Mouse (Mus musculus): ENCODE results near the gene Traf2. TPM values are rescaled to one million over a fixed set of nuclear protein-coding genes. Genes with fewer than 3 reads are reported as not detected.

Gene Traf2
- polyA plus RNA-seq, 1 experiment = 8.1 TPM

DNA sequence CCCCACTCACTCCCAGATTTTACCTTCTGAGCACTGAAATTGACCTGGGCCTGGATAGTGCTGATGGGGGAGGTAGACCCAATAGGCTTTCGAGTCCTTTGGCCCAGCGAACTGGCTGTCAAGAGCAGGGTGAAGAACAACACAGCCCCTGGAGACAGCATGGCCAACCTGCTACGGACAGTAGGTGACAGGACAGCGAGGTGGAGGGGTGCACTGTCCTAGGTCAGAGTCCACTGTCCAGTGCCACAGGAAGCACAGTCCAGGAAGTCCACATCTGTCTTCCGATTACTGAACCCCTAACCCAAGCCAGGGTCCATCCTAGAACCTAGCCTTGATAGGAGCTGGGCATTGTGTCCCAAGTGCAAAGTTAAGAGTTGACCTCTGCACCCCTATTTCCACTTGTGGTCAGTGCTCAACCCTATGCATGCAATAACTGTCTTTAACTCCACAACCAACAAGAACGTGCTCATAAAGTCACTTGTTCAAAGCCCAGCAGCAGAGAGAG is 46.6 kb downstream of the Traf2 start:
- no peak for DNase-seq (ENCODE audit: extremely low spot score in 1 of 2, low spot score in 1 of 2)

DNA sequence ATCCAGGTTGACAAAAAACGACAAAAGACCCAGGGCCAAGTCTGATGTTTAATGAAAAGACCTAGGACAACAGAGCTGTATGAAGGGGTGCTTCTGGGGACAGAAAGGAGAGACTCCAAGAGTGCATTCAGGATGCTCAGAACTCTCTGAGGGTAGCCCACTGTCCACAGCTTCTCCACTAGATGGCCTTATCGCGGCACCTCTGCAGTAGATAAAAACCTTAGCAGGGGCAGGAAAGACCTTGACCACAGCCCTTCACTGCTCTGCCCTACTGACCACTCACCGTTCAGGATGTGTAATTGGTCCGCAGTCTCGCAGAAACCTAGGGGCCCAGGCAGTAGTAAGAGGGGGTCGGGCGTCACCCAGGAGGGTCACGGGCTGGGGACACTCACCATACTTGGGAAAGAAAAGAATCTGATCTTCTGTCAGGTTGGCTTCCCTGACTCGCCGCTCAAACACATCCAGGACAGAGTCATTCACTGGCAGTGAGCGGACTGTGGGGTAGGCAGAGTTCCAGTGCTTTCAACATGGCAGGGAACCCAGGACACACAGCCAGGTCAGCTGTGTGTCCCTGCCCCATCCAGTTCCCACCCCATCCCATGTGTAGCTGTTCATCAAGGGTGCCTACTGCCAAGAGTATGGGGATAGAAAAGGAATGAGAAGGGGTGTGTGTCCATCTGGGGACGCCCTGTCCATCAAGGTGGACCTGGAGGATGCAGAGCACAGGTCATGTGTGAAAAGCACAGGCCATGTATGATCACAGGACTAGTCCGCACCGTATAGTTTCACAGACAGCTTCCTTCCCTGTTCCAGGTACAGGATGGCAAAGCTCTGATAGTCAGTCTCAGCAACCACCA is 47.9 kb downstream of the Traf2 start:
- DNase-seq (ENCODE audit: extremely low spot score in 1 of 2, low spot score in 1 of 2) = no peak

DNA sequence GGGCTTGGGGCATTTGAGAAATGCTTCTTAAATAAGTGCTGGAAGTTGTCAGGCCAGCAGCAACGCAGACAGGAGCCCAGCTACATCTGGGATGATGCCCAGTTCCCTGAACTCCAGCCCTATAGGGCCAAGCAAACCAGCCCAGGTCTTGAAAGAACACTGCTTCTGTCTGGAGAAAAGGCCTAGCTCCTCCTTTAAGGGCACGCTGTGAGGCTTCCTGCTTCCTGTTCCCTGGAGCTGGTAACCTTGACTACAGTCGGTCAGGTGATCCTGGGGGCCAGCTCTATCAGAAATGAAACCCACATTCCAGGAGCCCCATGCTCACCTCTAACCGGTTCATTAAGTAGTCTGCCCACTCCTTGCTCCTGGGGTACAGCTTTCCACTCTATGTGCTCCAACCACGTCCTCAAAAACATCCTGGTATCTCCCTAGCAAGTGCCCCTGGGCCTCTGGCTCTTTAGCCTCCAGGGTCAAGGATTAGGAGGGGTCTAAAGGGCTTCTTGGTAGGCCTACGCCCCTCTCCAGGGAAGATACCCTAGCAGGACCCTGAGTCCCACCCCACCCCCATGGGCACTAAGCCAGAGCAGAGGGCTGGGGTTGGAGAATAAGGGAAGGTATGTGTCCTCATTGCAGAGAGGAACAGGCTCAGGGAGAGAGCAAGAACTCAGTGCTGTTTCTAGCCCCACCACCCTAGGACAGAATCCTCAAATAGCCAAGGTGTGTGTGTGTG is 48.7 kb downstream of the Traf2 start:
- no peak for DNase-seq (ENCODE audit: extremely low spot score in 1 of 2, low spot score in 1 of 2)

DNA sequence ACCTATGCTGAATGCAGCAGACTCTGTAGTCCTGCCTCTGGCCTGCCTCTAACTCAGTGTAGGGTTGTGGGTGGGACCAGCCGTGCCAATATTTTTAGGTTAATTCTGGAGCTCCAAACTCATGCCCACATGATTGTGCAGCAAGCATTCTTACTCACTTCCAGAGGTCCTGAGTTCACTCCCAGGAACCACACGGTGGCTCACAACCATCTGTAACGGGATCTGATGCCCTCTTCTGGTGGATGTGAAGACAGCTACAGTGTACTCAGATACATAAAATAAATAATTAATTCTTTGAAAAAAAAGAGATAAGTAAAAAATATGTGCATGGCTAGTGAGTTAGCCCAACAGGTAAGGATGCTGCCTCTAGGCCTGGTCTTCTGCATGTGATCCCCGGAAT is 50.3 kb downstream of the Traf2 start:
- DNase-seq (ENCODE audit: extremely low spot score in 1 of 2, low spot score in 1 of 2) = peak in 1 of 2 experiments; percentile 53

DNA sequence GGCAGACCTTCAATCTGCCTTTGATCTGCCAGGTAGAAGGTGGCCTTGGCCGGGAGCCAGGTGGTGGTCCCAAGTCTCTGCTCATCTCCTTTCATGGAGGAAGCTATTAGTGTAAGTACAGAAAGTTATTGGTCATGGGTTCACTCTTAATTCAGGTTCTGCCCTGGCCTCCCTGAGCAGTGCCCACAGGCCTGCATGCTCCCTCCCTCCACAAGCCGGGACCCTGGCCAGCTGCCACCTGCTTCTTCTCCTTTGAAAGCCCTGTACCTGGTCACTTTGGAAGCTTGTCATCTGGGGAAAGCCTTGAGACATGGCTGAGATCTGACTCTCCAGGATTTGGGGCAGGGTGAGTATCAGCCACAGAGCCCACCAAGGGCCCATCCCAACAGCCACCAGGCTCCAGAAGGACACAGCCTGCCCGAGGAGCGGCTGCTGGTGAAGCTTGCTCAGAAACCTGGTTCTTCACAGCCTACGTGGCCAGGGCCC is 53.2 kb downstream of the Traf2 start, which contains the start of gene Lcn12:
Gene Lcn12, minus strand, starts transcription at position 436 of the 486 bp plus-strand sequence.
- DNase-seq (ENCODE audit: extremely low spot score in 1 of 2, low spot score in 1 of 2) = no peak

DNA sequence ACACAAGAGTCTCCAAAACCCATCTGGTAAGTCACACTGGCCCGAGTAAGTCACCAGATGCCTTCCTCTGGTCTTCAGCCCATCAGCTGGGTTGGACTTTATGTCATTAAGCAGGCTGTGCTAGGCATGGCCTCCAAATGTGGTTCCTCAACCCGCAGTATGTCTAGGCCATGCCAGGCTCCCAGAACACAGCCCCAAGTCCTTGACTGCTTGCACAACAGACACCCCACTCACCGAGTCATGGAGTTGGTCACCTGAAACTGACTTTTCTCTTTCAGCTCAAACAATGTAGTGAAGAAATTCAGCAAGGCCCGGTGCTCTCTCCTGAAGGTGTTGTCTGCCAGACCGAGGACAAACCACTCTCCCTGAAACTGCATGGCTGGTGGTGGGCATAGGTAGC is 53.8 kb downstream of the Traf2 start:
- no peak for DNase-seq (ENCODE audit: extremely low spot score in 1 of 2, low spot score in 1 of 2)

DNA sequence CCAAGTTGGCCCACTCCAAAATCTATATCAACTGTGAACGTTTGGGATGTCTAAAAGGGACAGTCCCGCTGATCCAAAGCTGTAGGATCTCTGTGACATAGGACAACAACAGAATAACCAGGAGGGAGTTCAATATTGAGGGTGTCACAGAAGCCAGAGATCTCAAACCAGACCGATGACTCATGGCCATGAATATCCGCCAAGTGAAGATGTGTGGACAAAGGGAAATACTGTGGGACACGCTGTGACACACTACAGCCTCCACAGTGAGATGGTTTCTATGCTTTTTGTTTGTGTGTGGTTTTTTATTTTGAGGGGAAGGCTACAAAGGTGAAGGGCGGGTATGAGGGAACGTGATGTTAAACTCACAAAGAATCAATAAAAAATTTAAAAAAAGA is 58.1 kb downstream of the Traf2 start:
- DNase-seq (ENCODE audit: extremely low spot score in 1 of 2, low spot score in 1 of 2) = no peak

DNA sequence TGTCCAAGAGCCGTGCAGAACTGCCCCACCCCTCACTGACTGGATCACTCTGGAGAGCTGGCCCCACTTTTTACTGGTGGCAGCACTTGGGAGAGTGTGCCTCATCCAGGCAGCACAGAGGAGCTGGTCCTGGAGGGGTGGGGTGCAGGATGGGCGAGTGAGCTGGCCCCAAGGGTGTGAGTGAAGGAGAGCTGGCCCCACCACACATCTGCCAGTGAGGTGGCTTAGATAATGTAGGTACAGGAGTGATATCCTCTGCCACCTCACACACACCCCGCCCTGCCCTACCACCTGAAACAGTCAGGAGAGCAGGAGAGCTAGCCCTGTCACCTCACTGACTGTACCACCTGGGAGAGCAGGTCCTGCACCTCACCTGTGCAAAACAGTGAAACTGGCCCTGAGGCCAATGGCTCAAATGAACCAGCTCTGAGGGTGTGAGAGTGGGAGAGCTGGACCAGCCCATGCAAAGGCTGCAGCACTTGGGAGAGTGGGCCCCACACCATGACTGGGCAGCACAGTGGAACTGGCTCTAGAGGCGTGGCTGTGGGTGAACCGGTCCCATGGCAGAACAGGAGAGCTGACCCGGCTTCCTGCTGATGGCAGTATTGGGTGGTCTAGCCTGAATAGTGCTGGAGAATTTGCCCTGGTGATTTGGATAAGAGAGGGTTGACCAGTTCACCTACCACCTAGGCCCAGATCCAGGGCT is 58.6 kb downstream of the Traf2 start:
- DNase-seq (ENCODE audit: extremely low spot score in 1 of 2, low spot score in 1 of 2) = no peak

DNA sequence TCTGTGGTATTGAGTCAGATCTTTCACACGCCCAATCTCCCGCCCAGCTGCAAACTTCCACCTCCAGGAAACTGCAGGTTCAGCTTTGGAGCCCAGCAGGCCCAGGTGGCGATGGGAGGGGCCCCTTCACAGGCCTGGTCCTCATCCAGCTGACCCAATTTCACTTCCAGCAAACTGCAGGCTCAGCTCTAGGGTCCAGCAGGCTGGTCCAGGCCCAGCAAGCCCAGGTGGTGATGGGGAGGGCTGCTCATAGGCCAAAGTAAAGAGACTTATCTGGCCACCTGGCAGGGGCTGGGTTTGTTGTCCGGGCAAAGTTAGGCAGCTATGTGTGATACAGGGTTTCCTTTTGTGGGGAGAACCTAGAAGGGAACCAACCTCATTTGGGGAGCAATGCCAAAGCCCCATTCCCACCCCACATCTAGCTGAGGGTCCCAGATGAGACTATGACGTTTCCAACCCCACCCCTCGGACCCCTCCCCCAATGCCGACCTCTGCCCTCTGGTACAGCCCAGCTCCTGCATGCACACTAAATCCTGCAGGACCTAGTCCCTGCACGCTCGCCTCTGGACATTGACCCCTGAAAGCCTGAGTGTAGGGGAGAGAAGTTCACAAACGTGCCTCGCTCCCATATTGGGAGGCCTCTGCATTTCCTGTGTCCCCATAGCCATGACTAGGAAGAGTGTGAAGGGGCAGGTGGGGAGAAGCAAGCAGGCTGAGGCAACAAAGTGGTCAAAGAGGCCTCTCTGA is 61.7 kb downstream of the Traf2 start:
- no peak for DNase-seq (ENCODE audit: extremely low spot score in 1 of 2, low spot score in 1 of 2)

DNA sequence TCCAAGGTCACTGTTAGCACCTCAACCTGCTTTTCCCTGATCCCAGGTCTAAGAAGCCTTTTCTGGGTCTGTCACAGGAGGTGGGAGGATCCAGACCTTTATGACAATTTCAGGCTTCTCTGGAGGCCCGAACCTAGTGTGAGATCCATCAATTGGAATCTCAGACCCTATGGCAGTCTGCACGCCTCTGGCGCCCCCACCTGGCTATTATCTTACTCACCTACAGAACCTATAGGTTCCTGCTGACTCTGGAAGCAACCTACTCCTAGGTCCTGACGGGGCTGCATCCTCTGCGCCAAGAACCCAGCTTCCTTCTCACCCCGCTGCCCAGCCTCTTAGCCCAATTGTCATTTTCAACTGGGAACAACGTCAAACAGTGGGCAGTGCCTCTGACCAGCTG is 63.8 kb downstream of the Traf2 start:
- peak in 1 of 2 experiments; percentile 60 for DNase-seq (ENCODE audit: extremely low spot score in 1 of 2, low spot score in 1 of 2)

DNA sequence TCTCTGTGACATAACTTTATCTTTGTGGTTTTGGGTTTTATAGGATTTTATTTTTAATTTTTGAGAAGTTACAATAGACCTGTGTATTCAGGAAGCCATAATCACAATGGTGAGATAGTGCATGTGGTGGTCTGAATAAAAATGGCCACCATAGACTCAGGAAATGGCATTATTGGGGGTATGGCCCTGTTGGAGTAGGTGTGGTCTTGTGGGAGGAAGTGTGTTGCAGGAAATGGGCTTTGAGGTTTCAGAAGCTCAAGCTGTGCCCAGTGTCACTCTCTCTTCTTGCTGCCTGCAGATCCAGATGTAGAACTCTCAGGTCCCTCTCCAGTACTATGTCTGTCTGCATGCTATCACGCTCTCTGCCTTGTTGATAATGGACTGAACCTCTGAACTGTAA is 66.2 kb downstream of the Traf2 start:
- DNase-seq (ENCODE audit: extremely low spot score in 1 of 2, low spot score in 1 of 2) = no peak

DNA sequence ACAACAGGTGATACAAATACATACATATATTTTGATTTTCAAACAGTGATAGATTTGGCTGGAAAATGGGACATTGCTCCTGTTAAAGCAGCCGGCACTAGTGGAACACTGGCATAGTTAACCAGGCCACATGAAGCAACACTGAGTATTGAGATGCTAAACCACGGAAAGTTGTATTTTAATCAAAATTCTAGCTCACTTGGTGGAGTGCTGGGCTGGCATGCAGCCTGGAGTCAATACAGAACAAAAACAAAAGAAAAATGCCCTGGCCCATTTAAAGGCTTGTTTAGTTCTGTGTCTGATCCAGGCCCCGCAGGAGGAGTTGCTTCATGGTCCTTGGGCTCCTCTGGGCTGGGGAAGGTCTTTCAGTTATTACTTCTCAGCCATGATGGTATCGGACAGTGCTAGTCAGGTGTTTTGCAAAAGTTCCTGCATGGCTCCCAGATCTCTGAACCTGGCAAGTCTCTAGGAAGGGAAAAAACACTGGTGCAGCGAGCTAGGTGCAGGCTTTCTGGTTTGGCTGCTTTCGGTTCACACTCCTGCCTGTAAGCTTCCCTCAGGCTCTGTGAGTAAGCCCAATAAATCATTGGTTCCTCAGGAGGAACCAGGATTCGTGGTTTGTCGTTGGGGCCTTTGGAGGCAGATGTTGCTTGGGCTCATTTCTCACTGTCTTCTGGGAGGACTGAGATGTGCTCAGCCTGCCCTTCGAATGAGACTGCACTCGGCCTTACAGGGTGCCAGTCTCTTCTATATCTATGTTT is 67.0 kb downstream of the Traf2 start:
- DNase-seq (ENCODE audit: extremely low spot score in 1 of 2, low spot score in 1 of 2) = no peak

DNA sequence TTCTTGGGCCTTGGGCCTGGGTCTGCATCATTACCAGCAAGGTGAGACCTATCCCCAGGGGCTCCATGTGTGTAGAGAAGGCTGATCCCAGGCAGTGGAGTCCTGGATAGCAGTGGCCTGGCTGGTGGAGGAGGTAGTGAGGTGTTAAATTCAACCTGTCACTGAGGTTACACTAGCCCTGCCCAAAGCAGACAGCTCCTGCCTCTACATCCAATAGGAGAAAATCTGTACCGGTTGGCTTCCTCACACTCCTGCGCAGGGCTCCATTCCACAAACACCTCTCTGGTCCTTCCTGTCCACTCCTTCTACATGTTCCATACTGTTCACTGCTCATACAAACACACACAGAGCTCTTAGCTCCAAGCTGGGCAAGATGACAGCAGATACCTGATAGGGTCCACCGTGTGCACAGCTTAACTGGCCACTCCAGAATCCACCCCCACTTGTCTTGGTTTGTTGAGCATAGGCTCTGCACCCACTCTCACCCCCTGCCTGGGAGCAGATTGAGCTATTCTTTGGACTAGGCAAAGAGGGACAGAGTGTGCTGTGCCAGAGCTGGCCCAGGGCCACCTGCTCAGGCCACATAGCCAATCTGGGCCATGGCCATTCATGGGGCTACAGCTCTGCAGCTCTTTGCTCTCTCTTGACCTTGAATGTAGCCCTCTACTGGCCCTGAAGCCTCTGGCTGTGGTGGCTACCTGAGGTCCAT is 68.6 kb downstream of the Traf2 start:
- peak in 1 of 2 experiments; percentile 57 for DNase-seq (ENCODE audit: extremely low spot score in 1 of 2, low spot score in 1 of 2)

DNA sequence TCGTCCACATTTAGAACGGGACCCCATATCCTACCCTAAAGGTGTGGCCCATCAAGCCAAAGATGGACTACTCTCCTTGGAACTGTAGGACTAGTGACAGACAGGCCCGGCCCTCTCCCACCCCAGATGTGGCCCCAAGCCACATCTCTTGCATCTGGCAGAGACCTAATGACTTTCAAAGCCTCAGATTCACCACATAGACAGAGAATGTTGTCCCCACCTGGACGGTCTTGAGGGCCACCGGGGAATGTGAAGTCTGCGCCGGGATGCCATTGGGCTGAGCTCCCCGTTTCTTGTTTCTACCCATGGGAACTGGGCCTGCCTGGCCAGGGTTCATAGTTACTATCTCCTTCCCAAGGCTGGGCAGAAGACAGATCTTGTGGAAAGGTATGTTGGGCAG is 69.2 kb downstream of the Traf2 start:
- DNase-seq (ENCODE audit: extremely low spot score in 1 of 2, low spot score in 1 of 2) = no peak

DNA sequence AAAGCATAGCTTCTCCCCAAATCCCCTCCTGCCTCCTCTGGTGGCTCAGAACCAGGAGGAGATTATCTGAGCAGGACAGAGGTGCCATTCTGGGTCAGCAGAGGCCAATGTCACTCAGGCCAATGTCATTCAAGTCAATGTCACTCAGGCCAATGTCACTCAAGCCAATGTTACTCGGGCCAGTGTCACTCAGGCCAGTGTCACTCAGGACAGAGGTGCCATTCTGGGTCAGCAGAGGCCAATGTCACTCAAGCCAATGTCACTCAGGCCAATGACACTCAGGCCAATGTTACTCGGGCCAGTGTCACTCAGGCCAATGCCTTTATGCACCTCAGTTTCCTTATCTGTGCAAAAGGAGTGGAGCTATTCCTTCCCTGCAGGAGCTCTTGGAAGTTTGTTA is 74.2 kb downstream of the Traf2 start:
- DNase-seq (ENCODE audit: extremely low spot score in 1 of 2, low spot score in 1 of 2) = no peak

DNA sequence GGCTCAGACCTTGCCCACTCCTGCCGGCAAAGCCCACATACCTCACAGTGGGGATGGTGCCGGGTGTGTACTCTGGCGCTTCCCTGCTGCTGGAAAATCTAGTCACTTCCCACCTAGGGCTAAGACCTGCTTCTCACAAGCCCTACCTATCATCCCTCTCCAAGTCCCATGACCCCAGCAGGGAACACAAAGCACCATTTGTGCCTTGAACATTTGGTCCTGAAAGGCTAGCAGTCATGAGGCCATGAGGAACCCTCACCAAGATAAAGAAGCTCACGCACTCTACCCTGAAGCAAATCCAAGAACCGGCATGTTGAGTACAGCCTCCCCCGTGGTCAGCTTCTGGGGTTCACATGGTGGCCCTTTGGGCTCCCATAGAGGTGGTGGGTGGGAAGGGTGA is 76.8 kb downstream of the Traf2 start, which contains the start of gene Ptgds:
Gene Ptgds, minus strand, starts transcription at position 78 of the 400 bp plus-strand sequence.
- no peak for DNase-seq (ENCODE audit: extremely low spot score in 1 of 2, low spot score in 1 of 2)

DNA sequence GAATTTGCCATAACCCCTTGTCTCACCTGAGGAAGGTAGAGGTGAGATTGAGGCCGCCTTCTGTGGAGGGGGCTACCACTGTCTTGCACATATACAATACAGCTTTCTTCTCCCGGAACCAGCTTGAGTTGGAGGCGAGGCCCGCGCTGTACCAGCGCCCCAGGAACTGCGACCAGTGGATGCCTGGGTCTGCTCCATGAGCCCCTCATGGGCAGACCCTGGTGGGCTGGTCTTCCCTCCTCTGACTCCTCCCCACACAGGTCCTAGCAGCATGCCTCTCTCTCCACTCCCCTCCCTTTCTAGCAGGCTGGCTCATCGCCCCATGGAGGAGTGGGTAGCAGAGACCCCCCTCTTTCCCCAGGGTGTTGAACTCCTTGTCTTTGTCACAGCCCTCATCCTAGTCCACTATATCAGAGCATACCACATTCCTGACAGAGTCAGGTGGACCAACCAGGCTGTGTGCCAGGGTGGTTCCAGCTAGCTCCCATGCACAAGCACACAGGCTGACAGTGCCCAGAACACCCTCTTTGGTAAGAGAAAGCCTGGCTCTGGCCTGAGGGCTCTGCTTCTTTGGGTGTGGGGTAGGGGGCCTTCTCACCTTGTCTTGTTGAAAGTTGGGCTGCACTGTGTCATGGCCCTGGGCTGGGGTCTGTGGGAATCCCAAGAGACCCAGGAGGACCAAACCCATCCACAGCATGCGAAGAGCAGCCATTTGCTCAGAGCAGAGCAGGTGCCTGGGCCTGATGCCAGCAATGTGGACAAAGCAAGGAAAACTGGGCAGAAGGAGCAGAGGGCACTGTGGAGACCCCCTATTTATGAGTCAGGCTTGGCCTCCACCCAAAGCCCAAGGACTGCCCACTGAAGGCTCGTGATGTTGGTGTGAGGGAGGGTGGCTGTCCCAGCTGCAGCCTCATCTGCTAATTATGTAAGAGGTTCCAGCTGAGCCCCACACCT is 77.5 kb downstream of the Traf2 start:
- peak in 1 of 2 experiments; percentile 36 for DNase-seq (ENCODE audit: extremely low spot score in 1 of 2, low spot score in 1 of 2)
